Mouse (Mus musculus): ENCODE measurements at regions not wholly inside any gene's neighbourhood (a gene's known extent, or its start where the extent isn't known, plus 50 kb on each side); places are given as distances from the start of the nearest gene placed in this dataset.

DNA sequence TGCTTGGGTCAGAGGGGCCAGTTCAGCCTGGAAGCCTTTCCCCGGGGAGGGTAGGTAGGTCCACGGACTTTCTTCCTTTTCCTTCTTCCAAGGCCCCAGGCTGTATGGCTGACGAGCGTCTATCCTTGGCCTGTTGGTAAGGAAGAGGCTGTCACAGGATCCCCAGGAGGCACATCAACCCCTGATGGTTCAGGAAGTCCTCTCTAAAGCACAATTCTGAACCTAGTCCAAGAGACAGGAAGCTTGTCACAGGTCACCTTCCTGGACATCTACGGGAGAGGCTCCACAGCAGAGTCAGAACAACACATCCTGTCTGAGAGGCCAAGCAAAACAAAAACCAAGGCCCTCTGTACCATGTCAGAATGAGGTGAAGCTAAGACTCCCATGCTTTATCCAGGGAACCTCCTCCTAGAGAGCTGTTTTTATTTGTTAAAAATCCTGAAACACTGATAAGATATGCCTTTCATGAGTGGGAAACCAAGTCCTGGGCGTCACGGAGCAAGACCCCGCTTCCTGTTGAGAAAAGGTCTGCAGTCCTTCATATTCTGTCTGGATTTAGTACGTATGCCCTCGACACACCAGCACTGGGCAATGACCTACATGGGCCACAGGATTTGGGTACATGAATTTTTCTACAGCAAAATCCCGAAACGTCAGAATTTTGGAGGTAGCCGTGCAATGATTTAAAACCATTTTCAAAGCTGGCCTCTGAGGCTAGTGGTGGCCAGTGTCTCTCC lies 52.0 kb upstream of the Snrk start:
- DNase-seq = peak; percentile 99

DNA sequence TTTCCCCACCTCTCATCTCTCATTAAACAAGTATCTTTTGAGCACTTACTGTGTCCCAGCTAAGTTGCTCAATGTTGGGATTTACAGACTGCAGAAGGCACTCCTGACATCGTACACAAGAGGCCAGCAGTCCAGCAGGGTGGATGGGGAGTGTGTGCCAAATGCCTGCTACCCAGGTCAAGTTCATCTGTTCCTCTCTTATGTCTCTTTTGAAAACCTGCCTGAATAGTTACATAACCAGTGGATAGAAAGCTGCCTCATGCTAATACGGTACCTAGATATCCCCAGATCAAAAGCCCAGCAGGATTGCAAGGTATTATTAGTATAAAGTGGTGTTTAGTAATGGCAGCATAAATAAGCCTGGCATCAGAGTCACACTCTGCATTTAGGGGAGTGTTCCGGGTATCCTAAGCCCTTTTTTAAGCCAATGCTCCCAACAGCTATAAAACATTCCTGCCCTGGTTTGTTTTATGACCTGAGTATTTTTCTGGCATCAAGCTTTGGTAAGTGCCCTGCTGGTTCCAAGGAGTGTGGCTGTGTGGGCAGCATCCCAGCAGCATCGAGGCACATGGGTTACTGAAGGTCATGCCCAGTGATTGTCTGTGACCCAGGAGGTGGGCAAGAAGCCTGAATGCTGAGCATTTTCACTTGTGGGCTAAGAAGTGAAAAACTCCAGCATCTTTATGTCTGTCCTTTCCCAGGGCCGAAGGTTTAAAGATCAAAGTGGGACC lies 59.1 kb upstream of the Pomgnt2 start:
- DNase-seq = no peak

DNA sequence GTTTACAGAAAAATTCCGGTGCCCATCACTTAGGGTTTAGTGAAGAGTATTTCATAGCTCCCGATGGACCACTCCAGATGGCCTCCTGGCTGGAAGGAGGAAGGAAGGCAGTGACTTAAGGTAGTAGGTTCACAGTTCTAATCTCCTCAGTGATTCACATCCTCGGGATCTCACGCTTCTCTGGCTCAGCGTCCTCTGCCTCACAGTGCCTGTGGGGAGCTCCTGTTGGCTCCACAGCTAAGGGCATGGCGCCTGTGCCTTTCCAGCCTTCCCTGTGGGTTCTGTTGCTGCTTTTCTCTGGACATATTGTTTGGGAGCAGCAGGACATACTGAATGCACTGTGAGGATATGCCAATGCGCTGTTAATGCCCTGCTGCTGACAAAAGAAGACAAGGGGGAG lies 54.8 kb upstream of the Pomgnt2 start:
- no peak for DNase-seq

GRCm38 (mm10) chr9:122051096-122051495 lies 54.2 kb upstream of the Pomgnt2 start:
- no peak for DNase-seq

GRCm38 (mm10) chr9:122048999-122049398 lies 52.1 kb upstream of the Pomgnt2 start:
- DNase-seq = no peak

- DNase-seq = no peak
Measured at GRCm38 (mm10) chr9:122047962-122048625, 51.2 kb upstream of the Pomgnt2 start.
